Mouse (Mus musculus): ENCODE data around the gene Mkln1.
A peak's percentile ranks its signal among the peaks of the same experiment; 100 is the strongest.

Gene Mkln1

DNA sequence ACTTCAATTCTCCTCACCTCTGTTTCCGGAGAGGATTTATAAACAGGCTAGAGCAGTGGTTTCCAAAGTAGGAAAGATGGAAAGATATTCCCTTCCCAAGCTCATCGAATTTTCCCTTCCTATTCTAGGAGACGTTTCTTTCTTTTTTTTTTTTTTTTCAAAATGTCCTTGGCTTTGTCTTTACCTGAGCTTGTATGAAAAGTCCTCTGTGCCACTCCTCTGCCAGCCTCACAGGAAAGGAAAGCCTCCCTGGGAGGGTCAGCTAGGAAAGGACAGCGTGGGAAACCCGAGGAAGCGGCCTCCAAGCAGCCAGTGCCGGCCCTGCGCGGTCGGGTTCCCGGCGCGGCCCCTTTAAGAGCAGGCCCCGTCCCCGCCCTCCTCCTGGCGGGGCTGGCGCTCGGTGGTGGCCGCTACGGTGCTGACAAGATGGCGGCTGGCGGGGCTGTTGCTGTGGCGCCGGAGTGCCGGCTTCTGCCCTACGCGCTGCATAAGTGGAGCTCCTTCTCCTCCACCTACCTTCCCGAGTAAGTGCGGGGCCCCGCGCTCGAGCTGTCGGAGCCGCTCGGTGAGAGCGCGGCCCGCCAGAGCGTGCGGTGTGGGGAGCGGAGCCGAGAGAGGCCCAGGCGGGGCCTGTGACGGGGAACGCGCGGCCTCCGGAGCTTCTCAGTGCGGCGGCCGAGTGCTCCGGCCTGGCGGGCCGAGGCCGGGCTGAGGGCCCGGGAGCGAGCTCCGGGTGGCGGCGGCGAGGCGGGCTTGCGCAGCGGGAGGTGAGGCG, at the start of gene Mkln1:
Gene Mkln1 (plus strand): TSS at position 305 of the 775 bp plus-strand sequence.
- DNase-seq = peak; percentile 92

DNA sequence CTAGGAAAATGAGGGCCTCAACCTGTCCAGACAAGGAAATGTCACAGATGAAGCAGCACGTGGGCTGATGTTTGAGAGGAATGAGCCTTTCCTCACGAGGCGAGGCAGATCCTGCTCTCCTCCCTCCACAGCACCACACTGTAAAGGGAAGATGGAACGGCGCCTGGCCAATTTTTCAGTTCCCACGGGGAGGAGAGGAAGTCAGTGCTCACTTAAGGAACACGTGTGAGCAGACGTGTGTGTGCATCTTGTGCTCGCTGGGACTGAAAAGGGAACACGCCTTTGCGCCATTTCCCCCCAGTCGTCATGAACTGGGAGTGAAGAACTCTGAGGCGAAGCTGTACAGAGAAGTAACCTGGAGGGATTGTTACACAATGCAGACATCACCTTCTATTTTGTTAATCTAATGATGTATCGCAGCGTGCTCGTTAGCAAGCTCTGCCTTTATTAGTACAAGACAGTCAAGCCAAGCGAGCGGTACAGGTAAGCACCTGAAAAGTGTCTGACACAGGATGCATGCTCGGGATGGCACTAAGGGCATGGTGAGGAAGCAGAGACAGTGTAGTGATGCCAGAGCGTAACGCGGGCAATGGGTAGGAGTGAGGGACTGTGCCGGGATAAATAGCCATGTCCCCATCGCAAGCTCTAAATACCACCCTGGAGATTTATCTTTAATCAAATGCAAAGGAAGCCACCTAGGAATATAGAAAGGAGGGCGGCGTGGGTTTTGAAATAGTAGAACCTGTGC, 41.9 kb upstream of the Mkln1 start:
- DNase-seq = no peak

DNA sequence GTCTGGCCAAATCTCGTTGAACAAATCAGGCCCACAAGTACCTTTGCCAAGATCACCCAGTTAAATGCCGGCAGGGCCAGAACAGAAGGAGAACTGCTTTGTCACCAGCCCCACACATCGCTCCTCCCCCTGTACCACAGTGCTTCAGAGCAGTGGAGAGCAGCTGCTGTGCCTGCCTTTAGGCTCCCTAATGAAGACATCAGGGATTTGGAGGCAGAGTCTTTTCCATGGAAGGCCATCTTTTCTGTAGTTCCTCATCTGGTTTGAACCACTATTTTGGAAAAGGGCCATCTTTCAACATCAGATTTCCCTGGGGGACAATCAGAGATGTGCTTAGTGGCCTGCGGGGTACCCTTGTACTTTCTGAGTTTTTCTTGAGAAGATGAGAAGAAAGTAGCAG, 41.2 kb upstream of the Mkln1 start:
- no peak for DNase-seq

DNA sequence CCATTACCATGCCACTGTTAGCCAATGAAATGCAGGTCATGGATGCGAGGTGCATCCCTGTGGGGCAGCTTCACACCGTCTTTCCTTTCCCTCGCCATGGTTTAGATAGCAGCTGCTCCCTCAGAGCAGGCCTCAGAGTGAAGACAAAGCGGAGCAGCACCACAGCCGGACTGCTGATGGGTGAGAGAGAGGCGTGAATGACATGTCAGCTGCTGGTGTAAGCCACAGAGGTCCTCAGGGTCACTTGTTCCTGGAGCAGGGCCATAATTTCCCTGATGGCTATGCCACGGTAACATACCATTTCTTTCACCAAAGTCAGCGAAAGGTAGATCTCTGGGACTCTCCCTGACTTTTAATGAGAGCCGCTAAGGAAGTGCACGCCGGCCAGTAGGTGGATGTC, 35.9 kb upstream of the Mkln1 start:
- DNase-seq = no peak

DNA sequence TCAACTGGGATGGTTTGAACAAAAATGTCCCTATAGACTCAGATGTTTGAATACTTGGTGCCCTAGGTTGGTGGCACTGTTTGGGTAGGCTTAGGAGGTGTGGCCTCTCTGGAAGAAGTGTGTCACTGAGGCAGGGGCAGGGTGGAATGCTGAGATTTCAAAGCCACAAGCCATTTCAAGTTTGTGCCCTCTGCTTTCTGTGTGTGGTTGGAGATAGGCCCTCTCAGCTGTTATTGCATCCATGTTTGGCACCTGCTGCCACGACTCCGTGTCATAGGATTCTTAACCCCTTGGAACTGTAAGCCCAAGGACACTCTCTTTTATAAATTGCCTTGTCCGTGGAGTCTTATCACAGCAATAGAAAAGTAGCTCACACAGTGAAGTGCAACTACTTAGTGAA, 34.1 kb upstream of the Mkln1 start:
- DNase-seq = no peak

DNA sequence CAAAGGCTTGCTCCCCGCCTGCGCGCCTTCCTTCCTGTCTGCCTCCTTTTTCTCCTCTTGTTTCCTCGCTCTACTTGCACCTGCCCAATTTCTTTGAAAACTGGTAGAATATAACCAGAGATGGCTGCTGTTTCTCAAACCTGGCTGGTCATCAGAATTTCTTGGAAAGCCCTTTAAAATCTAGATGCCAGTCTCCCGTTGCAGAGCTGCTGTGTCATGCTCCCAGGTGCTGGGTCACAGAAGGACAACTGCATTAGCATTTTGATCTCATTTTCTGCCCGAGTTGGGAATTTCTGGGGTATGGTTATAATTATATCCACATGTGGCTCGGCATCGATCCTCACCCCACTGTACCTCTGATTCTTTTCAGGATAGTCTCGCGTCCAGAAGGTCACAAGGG, 30.6 kb upstream of the Mkln1 start:
- no peak for DNase-seq

DNA sequence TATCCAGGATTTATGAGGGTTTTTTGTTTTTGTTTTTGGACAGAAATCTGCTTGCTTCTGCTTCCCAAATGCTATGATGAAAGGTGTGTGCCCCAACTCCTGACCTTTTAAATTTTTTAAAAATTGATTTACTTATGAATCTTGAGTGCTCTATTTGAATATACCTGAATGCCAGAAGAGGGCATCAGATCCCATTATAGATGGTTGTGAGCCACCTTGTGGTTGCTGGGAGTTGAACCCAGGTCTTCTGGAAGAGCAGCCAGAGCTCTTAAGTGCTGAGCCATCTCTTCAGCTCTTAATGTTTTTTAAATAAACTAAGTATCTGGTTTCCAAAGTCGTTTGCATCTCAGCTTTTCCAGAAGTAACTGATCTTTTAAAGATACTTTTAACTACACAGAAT, 30.0 kb upstream of the Mkln1 start:
- DNase-seq = no peak

DNA sequence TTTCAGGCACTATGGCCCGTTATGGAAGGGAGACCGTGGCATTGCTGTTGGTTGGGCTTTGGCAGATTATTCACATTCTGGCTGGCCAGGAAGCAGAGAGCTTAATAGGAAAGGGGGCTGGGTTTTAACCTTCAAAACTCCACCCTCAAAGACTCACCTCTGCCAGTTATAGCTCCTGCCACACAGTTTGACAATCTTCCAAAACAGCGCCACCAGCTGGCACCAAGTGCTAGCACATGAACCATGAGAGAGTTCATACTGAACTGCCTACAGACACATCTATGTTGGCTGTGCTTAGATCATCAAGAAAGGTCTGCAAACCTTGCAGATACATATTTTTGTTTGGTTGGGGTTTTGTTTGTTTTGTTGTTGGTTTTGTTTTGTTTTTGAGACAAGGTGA, 28.7 kb upstream of the Mkln1 start:
- DNase-seq = peak; percentile 72

DNA sequence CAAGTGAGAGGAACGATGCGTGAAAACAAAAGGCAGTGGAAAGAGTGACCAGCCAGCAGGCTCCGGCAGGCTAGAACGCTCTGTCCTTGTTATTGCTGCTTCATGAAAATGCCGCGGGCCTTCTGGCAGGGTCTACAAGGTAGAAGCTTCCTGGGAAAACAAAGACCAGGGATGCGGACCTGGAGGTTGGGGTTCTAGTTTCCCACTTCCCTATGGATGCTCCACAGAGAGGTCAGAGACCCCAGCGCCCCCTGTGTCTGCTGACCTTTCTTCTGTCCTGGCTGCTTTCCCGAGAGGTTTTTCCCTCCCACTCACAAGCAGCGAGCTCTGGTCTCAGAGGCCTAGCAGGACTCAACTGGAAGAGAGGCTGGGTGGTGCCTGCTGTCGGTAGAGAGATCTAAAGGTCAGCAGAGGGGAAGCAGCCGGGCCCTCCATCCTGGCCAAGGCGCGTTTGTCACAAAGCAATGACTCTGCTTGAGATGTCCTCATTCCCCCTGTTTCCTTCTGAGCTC, 27.9 kb upstream of the Mkln1 start:
- peak; percentile 60 for DNase-seq

DNA sequence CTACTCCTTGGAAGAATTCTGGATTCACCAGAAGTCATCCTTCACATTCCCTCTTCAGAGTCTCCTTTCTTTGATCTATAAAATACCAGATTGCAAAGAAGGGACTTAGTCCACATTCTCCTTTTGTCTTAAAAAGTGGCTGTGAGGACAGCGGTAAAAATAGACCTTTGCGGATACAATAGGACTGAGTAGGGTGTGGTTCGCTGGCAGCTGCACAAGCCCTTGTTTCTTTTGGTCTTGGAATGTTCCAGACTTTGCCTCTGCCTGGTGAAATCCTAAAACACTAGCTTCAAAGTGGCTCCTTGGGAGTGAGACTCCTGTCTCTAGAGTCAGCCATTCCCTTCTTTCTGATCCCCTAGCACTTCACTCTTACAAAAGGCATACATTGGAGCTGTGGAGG, 27.4 kb upstream of the Mkln1 start:
- DNase-seq = peak; percentile 60

DNA sequence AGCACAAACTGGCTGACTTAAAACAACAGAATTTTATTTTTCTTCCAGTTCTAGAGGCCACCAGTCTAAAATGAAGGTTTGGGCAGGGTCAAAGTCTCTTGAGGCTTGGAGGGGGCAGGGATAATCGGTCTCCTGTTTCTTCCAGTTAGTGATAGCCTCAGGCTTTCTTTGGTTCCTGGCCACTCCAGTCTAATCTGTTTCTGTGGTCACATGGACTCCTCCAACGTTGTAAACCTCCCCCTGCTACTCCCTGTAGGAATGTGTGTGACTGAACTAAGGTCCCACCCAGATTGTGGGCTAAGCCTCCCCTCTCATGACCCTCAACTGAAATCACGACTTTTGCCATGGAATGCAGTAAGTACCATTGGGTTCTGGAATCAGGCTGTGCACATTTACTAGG, 25.9 kb upstream of the Mkln1 start:
- peak; percentile 73 for DNase-seq

DNA sequence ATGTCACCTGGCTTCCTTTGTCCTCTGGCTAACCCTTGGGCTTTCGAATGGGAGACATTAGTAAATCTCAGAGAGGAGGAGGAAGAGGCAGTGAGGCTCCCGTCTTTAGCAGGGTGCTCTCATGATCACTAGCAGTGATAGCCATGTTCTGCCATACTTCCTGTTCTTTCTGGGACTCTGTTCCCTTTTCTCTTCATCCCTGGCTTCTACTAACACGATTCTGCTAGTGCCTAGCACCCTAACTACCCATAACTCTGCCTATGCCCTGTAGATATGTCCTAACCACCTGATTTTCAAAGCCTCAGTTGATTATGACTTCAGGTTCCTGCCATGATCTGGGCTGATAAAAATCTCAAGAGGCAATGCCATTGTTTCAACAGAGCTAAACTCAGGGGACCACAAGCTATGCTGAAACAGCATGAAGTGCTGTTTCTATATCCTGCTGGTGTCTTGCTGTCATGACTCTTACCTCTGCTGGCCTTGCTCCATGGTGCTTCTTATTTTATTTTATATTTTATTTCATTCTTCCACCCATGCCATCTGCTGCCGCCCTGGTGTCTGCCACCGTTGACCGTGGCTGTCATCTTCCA, 25.4 kb upstream of the Mkln1 start:
- no peak for DNase-seq

DNA sequence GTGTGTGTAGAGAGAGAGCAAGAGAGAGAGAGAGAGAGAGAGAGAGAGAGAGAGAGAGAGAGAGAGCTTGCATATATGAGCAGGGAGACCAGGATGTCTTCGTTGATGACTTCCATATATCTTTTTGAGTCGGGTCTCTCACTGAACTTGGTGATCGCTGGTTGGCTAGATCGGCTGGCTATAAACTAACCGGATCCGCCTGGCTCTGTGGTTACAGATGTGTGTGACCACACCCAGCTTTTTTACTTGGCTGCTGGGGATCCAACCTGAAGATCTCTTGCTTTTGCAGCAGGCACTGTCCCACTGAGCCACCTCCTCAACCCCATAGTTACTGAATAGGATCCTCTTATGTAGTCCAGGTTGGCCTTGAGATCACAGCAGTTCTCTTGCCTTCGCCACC, 15.5 kb upstream of the Mkln1 start:
- no peak for DNase-seq

DNA sequence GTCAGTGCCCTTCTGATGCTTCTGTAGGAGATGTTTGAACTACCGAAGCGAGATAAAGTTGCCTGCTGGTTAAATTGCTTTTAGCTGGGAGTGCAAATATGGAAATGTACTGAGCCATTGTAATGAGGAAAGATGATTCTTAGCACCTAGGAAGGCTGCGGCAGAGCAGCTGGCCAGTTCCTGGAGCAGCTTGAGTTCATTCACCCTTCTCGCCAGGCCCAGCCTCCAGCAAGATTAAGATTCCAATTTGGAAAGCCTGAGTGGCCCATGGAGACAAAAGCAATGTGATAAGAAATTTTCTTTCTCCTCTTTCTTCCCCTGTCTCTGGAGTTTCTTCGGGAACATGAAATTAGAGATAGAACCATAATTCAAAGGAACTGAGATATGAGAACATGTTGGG, 13.7 kb upstream of the Mkln1 start:
- DNase-seq = no peak

DNA sequence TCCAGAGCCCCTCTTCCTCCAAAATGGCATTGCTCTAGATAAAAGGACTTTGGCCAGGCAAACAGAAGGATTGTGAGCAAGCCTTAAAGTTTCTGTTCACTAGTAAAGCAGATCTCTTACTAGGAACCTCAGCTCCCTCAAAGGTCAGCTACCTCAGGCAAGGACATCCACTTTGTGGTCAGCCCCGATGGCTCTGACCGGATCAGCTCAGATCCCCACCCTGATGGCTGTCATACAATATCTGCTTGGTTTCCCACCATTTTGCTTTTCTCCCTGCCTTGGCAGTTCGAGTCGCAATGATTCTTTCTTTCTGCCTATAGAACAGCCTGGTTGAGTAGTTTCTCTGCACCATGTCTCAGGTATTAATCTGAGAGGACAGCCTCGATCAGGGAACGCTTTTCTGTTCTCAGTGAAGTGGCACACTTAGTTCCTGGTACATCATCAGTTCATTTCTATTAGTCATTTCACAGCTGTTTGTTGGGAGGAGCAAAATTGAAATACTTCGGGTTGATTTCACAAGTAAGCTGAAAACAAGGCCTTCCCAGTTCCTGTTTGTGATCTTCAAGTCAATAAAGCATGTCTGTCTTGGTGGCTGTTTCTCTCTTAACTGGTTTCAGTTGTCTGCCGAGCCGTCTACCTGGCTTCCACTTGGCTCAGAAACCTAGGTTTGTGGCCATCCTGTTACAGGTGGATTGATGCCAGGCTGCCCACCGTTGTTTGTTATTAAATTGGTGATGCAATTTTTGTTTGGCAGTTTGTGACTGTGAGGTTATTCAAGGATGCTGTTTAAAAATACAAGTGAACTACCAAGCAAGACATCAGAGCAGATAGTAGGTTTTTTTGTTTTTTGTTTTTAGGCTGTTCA, 13.0 kb upstream of the Mkln1 start:
- no peak for DNase-seq

DNA sequence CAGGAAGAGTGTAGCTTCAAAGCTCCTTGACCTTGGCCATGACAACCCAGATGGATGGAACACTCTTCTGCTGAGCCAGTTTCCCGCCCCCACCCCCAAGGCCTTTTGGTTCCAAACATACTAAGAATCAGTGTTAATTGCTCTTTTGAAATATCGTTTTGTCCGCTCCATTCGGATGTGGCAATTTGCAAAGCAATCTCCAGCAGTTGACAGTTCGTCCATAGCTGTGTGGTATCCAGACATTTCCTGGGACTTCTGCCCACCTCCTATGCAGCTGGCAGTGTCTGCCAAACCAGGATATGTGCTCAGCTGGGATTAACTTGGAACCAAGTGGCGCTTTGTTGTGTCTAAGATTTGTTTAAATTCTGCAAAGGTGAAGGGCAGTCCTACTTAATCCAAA, 8.8 kb upstream of the Mkln1 start:
- DNase-seq = no peak

DNA sequence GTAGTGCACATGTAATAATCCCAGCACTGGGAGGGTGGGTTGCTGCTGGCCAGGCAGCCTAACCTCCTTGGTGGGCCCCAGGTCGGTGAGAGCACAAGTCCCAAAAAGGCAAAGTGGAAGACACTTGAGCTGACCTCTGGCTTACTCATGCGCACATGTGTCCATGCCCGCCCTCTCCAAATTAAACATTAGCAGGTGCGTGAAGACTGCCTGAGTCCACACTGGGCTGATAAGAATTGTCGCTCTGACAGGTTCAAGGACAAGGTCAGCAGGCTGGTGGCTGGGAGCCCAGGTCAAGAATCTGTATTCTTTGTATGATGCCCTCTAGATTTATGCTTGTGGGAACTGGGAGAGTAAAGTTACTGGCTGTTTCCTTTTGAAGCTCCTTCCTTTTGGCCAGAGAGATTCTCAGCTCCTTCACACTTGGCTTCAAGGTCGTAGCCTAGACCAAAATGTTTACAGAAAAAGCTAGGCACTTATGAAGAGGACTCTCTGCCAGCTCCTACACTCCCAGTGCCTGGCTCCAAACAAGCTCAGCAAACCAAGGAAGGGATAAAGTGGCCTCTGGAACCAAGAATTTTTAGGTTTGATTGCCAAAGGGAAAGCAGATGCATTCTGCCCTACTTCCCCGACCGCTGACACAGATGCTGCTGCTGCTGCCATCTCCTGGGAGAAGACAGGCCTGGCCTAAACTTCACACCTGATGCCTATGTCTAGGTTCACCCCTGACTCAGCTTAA, 8.1 kb upstream of the Mkln1 start:
- DNase-seq = peak; percentile 75

DNA sequence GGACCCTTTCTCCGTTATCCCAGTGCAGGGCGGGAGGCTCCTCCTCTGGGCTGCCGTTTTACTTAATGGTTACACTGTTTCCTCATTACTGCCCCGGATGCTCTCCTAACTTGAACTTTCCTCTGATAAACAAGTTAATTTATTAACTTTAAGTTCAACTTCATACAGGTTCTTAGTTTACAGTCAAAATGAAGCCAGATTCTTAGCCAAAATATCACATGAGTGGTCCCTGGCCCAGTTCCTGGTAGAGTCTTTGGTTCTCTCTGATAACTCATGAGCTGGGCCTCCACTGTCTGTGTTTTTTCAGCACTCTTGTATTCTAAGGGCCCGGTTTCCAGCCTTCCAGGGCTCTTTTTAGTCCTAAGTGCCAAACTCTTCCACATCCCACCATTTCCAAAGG, 5.7 kb upstream of the Mkln1 start:
- DNase-seq = peak; percentile 74

DNA sequence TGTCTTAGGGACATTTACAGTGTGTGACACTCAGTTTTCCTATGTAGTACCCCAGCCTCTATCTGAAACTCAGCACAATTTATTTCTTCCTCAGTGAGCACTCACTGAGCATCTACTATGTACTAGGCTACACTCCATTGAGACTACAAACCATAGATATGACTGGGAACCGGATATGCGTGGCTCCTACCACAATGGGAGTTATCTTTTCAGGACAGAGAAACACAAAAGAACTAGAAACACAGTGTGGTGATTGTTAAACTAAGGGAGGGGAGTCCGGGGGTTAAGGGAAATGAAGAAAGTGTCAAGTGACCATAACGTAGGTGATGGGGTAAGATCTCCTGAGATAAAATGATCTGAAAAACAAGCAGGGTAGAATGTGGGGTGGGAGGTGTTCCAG, 2.4 kb upstream of the Mkln1 start:
- no peak for DNase-seq

DNA sequence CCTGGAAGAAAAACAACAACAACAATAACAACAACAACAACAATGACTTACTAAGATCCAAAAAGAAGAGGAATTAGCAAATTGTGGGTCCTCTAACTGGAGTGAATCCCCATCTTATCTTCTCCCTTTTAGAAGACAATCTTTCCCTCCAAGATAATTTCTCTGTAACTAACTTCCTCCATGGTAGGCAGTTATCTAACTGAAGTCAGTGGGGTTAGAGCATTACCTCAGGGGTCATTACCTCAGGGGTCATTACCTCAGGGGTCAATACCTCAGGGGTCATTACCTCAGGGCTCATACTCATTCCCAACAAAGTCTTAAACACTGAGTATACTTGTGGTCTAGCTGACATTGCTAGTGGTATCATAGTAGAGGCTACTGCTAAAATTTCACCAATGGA, 1.2 kb upstream of the Mkln1 start:
- peak; percentile 60 for DNase-seq

DNA sequence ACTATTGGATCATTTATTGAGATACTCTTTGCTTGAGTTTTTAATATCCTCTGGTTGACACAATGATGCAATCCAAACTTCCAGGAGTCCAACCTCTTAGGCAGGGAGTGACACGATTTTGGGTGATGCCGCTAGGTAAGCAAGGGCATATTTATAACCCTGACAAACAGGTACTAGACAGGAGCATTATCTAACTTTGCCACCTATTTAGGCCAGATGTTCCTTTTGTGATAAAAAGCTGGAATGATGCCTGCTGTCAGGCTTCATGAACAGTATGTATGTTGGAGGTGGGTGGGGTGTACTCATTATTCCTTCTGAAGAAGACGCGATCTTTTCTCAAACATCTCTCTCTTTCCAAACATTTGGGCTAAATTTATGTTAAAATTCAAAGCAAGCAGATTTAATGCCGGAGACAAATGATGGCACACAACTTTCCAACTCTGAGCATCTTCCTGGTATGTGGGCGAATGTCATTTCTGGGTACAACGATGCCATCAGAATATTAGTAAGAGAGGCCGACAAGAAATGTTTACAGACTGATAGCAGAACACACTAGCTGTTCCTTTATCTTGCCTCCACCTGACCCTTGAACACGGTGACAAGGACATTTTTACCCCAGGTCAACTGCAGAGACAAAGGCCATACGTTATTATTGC, 632 bp upstream of the Mkln1 start:
- no peak for DNase-seq

DNA sequence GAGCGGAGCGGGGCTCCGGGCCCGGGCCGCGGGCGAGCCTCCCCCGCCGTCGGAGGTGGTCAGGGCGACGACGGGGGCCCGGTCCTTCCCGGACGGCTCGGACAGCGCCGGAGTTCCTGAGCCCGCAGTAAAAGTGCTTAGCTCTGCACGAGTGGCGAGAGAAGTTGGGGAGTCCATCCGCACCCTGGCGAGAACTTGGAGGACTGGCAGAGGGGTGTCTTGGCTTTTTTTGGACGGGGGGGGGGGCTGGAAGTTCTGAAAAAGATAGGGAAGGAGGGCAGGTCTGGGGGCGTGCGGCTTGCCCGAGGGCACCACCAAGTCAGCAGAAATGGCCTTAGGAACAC, 643 bp downstream of the Mkln1 start:
- DNase-seq = peak; percentile 30
